Mouse (Mus musculus): ENCODE results near the gene Bcam.

- TF ChIP-seq POLR2A (IDR thresholded peaks at IDR 0.05; ENCODE audit: insufficient read length, low read depth): no peak
- TF ChIP-seq MYOD1 (IDR thresholded peaks at IDR 0.05; ENCODE audit: control insufficient read depth in 1 of 3, insufficient read length in 2 of 3, low read depth in 2 of 3): no peak
- no peak for TF ChIP-seq TCF12 (IDR thresholded peaks at IDR 0.05; ENCODE audit: insufficient read depth, poor library complexity, severe bottlenecking)
- TF ChIP-seq POLR2AphosphoS2 (IDR thresholded peaks at IDR 0.05; ENCODE audit: insufficient read length, low read depth): no peak
- no peak for TF ChIP-seq USF1 (IDR thresholded peaks at IDR 0.05; ENCODE audit: low read depth)
- TF ChIP-seq MAX (IDR thresholded peaks at IDR 0.05; ENCODE audit: low read depth): no peak
These were observed 9.1 kb upstream of the Bcam start for GRCm38 (mm10) chr7:19779903-19780302.
